Mouse (Mus musculus): ENCODE measurements around the gene Shisa5. TPM values are rescaled to one million over a fixed set of nuclear protein-coding genes. Genes with fewer than 3 reads are reported as not detected.

Shisa5 gene
- polyA plus RNA-seq, 1 experiment from 2014 or later: 162 TPM

DNA sequence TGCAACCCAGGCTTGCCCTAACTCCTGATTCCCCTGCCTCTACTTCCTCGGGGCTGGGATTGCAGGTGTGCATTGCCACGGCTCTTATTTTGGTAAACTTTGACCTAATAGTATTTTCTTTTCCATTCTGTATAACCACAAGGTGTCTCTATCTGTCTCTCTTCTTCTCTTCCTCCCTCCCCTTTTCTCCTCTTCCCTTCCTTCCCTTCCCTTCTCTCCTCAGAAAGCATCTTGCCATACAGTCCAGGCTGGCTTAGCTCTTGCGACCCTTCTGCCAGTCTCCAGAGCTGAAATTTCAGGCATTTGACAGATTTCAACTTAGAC, 12.3 kb downstream of the Shisa5 start:
- Histone ChIP-seq H3K9me3 (ENCODE audit: control insufficient read depth, low read length) (no peaks in the 10 kb centered on the region), H3K4me1 (ENCODE audit: control insufficient read depth, insufficient read depth, low read length) (peaks cover 10% of the 10 kb centered on the region), H3K4me3 (ENCODE audit: low read length) (no peak overlapping the region), H3K4me2 (ENCODE audit: low read depth, low read length) (no peak overlapping the region), H3K9ac (ENCODE audit: low read depth, low read length) (no peak overlapping the region), H3K27me3 (replicated peaks; ENCODE audit: control insufficient read depth, insufficient read depth, low read length) (no peaks in the 10 kb centered on the region), H3K27ac (ENCODE audit: low read length) (no peak overlapping the region), H3K36me3 (ENCODE audit: control insufficient read depth, insufficient read depth, low read length) (0 out of 2 replicates have a peak, but pooled peaks cover 3% of the 10 kb centered on the region)
- no peak for ATAC-seq
- WGBS: 74% methylated on average over 3 of the region's 3 CpGs

DNA sequence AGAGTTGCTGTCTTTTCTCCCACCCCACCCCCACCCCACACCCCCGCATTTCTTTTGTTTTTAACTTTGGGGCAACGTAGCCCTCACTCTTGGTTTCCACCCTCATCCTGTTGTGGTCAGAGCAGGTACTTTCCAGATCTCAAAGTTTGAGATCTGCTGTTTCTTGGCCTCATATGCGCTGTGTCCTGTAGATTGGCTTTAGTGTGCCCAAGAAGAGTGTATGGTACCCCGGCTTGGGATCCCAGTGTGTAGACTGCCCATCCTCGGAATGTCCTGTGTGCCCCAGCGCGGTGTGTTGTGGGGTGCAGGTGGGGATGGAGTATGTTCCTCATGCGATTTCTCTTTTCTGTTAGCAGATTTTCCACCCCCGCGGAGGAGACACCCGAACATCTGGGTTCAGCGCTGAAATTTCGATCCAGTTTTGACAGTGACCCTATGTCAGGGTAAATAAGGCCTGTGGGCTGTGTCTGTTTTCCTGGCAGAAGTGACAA, 12.7 kb downstream of the Shisa5 start:
- H3K9ac ChIP-seq (ENCODE audit: low read depth, low read length): no peak overlapping the region
- H3K27ac ChIP-seq (ENCODE audit: low read length): no peak overlapping the region
- H3K4me1 ChIP-seq (ENCODE audit: control insufficient read depth, insufficient read depth, low read length): peaks cover 10% of the 10 kb centered on the region
- no peaks in the 10 kb centered on the region for H3K9me3 ChIP-seq (ENCODE audit: control insufficient read depth, low read length)
- H3K4me3 ChIP-seq (ENCODE audit: low read length): no peak overlapping the region
- ATAC-seq: no peak
- no peak overlapping the region for H3K4me2 ChIP-seq (ENCODE audit: low read depth, low read length)
- no peaks in the 10 kb centered on the region for H3K27me3 ChIP-seq (replicated peaks; ENCODE audit: control insufficient read depth, insufficient read depth, low read length)
- 0 out of 2 replicates have a peak, but pooled peaks cover 4% of the 10 kb centered on the region for H3K36me3 ChIP-seq (ENCODE audit: control insufficient read depth, insufficient read depth, low read length)
- 89% methylated on average over 13 of the region's 13 CpGs for WGBS

DNA sequence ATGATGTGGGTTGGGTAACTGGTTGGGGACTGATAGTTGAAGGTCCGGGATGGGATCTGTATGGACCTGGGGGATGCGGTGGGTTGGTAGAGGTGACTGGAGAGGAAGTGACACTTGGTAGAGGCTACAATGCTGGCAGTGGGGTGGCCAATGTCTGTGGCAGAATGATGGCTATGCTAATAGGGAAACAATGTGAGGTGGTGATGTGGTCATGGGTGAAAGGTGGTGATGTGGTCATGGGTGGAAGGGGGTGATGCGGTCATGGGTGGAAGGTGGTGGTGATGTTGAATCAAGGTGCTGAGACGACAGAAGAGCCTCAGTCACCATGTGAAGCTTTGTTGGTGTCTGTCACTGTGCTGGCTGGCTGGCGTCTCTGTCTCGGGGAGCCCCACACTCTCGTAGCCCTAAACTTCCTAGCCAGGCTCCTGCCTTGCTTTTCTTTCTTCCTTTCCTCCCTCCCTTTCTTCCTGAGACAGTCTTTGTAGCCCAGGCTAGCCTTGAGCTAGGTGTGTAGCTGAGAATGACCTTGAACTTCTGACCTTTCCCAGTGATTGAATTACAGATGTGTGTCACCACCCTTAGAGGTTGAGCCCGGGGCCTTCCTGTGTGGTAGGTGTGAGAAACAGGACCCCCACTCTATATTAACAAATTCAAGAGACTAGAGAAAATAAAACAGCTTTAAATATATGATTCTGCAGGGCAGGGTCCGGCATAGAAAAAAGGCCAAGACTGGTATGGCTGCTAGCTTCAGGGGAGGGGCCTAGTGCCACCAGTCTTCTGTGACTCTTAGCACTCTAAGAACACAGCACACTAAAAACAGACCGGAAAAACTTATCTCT, 13.5 kb downstream of the Shisa5 start:
- Histone ChIP-seq H3K9ac (ENCODE audit: low read depth, low read length) (no peak overlapping the region), H3K4me2 (ENCODE audit: low read depth, low read length) (no peak overlapping the region), H3K36me3 (ENCODE audit: control insufficient read depth, insufficient read depth, low read length) (0 out of 2 replicates have a peak, but pooled peaks cover 6% of the 10 kb centered on the region), H3K27ac (ENCODE audit: low read length) (no peak overlapping the region), H3K9me3 (ENCODE audit: control insufficient read depth, low read length) (no peaks in the 10 kb centered on the region), H3K27me3 (replicated peaks; ENCODE audit: control insufficient read depth, insufficient read depth, low read length) (no peaks in the 10 kb centered on the region), H3K4me1 (ENCODE audit: control insufficient read depth, insufficient read depth, low read length) (peaks cover 10% of the 10 kb centered on the region), H3K4me3 (ENCODE audit: low read length) (no peak overlapping the region)
- no peak for ATAC-seq
- WGBS: 90% methylated on average over 10 of the region's 10 CpGs

DNA sequence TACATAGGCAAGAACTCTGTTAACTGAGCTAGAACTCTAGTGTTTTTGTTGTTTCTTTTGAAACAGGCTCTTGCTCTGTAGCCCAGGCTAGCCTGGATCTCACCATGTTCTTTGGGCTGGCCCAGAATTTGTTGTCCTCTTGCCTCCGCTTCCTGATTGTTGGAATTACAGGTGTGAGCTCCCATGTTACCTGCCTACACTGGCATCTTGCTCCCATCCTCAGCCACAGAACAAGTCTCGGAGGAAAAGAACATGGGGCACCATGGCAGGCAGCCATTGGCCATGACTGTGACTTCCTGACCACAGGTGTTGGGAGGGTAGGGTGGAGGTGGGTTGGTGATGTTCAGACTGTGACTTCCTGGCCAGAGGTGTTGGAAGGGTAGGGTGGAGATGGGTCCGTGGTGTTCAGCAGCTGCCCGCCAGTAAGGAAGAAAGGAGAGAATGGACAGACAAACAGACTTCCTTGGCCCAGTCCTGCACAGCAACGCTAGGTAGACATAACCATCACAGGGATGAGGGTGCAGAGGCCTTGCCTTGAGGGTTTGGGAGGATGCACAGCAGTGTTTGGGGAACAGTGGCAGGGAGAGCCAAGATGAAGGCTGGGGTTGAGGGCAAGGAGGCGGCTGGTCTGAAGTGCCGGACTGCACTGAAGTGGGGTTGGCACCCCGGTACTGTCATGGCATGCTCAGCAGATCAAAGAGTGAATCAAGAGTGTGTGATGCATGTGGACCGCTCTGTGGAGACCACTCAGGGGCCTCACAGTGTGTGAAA, 14.3 kb downstream of the Shisa5 start:
- Histone ChIP-seq H3K9ac (ENCODE audit: low read depth, low read length) (no peak overlapping the region), H3K9me3 (ENCODE audit: control insufficient read depth, low read length) (no peaks in the 10 kb centered on the region), H3K4me1 (ENCODE audit: control insufficient read depth, insufficient read depth, low read length) (peaks cover 10% of the 10 kb centered on the region), H3K4me3 (ENCODE audit: low read length) (no peak overlapping the region), H3K36me3 (ENCODE audit: control insufficient read depth, insufficient read depth, low read length) (0 out of 2 replicates have a peak, but pooled peaks cover 6% of the 10 kb centered on the region), H3K27ac (ENCODE audit: low read length) (no peak overlapping the region), H3K4me2 (ENCODE audit: low read depth, low read length) (no peak overlapping the region), H3K27me3 (replicated peaks; ENCODE audit: control insufficient read depth, insufficient read depth, low read length) (no peaks in the 10 kb centered on the region)
- WGBS: 90% methylated on average over 9 of the region's 9 CpGs
- ATAC-seq: no peak

DNA sequence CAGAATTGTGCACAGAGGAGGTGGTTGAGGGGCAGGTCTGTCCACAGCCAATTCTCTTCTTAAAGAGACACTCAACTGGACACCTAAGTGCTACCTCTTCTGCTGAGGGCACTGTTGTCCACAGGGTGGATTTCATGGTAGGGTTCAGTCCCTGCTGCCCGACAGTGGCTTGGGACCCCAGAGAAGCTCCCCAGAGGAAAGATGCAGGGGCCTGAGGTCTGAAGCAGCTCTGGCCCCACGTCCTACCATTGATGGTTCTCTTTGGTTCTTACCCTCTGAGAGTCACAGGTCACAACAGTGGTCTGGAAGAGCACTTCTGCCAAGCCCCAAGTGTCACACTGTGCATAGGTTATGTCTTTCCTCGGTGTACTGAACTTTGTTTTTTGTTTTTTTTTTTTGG, 15.0 kb downstream of the Shisa5 start:
- Histone ChIP-seq H3K36me3 (ENCODE audit: control insufficient read depth, insufficient read depth, low read length) (0 out of 2 replicates have a peak, but pooled peaks cover 6% of the 10 kb centered on the region), H3K9ac (ENCODE audit: low read depth, low read length) (no peak overlapping the region), H3K9me3 (ENCODE audit: control insufficient read depth, low read length) (no peaks in the 10 kb centered on the region), H3K27me3 (replicated peaks; ENCODE audit: control insufficient read depth, insufficient read depth, low read length) (no peaks in the 10 kb centered on the region), H3K4me3 (ENCODE audit: low read length) (no peak overlapping the region), H3K4me2 (ENCODE audit: low read depth, low read length) (no peak overlapping the region), H3K4me1 (ENCODE audit: control insufficient read depth, insufficient read depth, low read length) (peaks cover 11% of the 10 kb centered on the region), H3K27ac (ENCODE audit: low read length) (no peak overlapping the region)
- 81% methylated on average over 3 of the region's 3 CpGs for WGBS
- no peak for ATAC-seq

DNA sequence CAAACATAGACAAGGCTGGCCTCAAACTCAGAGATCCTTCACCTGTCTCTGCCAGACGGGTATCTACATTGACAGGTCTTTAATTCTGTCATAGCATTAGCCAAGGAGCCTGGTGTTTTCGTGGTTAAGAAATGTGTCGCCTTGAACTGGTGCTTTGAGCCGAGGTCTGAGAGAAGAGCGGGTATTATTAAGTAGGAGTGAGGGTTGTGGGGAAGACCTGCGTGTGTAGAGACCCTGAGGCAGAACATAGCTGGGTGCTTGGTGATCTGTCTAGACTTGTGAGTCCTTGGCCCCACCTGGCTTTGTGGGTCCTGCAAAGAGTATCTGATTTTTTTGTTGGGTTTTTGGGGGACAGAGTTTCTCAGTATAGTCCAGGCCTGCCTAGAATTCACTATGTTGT, 15.5 kb downstream of the Shisa5 start:
- no peak for ATAC-seq
- Histone ChIP-seq H3K4me3 (ENCODE audit: low read length) (no peak overlapping the region), H3K4me2 (ENCODE audit: low read depth, low read length) (no peak overlapping the region), H3K27ac (ENCODE audit: low read length) (no peak overlapping the region), H3K9ac (ENCODE audit: low read depth, low read length) (no peak overlapping the region), H3K27me3 (replicated peaks; ENCODE audit: control insufficient read depth, insufficient read depth, low read length) (no peaks in the 10 kb centered on the region), H3K36me3 (ENCODE audit: control insufficient read depth, insufficient read depth, low read length) (0 out of 2 replicates have a peak, but pooled peaks cover 6% of the 10 kb centered on the region), H3K9me3 (ENCODE audit: control insufficient read depth, low read length) (no peaks in the 10 kb centered on the region), H3K4me1 (ENCODE audit: control insufficient read depth, insufficient read depth, low read length) (peaks cover 15% of the 10 kb centered on the region)
- 73% methylated on average over 6 of the region's 6 CpGs for WGBS

DNA sequence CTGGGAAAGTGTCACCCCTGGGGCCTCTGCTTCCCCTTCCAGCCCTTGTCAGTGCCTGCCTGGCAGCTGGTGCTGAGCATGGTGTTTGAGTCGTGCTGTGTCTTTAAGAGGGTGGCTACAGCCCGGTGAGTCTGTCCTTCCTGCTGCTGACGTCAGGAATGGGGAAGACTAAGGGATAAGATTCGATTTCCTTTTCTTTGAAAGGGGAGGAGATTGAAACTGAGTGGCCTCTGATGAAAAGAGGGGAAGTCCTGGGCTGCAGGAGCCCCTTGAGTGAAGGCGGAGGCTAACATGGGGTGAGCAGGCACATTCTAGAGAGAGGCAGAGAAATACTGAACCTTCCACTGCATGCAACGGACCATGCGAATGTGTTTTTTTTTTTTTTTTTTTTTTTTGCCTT, 16.3 kb downstream of the Shisa5 start:
- H3K9ac ChIP-seq (ENCODE audit: low read depth, low read length): peak overlapping the region; percentile 68

DNA sequence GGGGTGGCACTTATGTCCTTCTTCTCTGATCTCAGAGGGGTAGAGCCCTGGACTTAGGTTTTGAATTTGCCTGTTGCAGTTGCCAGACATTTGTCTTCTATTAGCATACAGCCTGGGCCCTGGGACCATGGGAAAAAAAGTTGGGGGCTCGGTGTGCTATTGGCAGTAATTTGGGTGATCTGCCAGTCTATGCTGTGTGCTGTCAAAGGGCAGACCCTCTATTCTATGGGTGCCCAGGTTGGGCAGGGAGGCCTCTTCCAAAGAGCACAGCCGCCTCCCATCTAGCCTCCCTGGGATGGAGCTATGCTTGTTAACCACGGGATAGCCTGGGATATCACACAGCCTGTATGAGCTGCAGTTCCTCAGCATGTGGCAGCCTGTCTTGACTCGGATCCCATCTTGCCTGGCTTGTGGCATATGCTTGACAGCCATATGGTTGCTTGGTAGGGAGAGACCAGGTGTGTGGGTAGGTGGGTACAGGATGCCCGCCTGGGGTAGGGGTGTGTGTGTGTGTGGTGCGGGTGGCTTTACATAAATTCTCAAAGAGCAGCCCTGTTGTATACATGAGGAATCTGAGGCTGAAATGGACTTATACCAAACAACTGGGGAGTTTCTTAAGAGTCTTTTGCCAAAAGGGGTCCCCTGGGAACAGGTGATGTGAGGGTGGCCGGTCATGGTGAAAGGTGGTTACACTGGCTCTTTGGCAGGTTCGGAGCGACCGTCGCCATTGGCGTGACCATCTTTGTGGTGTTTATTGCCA, 17.1 kb downstream of the Shisa5 start:
- Histone ChIP-seq H3K9me3 (ENCODE audit: control insufficient read depth, low read length) (no peaks in the 10 kb centered on the region), H3K27me3 (replicated peaks; ENCODE audit: control insufficient read depth, insufficient read depth, low read length) (no peaks in the 10 kb centered on the region), H3K36me3 (ENCODE audit: control insufficient read depth, insufficient read depth, low read length) (0 out of 2 replicates have a peak, but pooled peaks cover 6% of the 10 kb centered on the region), H3K4me1 (ENCODE audit: control insufficient read depth, insufficient read depth, low read length) (peaks cover 16% of the 10 kb centered on the region), H3K4me3 (ENCODE audit: low read length) (peak overlapping the region; percentile 39), H3K27ac (ENCODE audit: low read length) (peak overlapping the region; percentile 84), H3K4me2 (ENCODE audit: low read depth, low read length) (peak overlapping the region; percentile 57), H3K9ac (ENCODE audit: low read depth, low read length) (peak overlapping the region; percentile 68)
- no peak for ATAC-seq
- WGBS: 88% methylated on average over 12 of the region's 12 CpGs

More for the DNA sequence above, 16.3 kb downstream of the Shisa5 start:
- H3K27ac ChIP-seq (ENCODE audit: low read length): peak overlapping the region; percentile 84
- H3K4me1 ChIP-seq (ENCODE audit: control insufficient read depth, insufficient read depth, low read length): peaks cover 16% of the 10 kb centered on the region
- peak; percentile 81 for ATAC-seq
- WGBS: 4% methylated on average over 7 of the region's 7 CpGs
- peak overlapping the region; percentile 39 for H3K4me3 ChIP-seq (ENCODE audit: low read length)
- H3K4me2 ChIP-seq (ENCODE audit: low read depth, low read length): peak overlapping the region; percentile 57
- 0 out of 2 replicates have a peak, but pooled peaks cover 6% of the 10 kb centered on the region for H3K36me3 ChIP-seq (ENCODE audit: control insufficient read depth, insufficient read depth, low read length)
- no peaks in the 10 kb centered on the region for H3K27me3 ChIP-seq (replicated peaks; ENCODE audit: control insufficient read depth, insufficient read depth, low read length)
- no peaks in the 10 kb centered on the region for H3K9me3 ChIP-seq (ENCODE audit: control insufficient read depth, low read length)
